Mouse (Mus musculus): ENCODE data around the gene Kcnj5. TPM values are rescaled to one million over a fixed set of nuclear protein-coding genes. Genes with fewer than 3 reads are reported as not detected.
A peak's percentile ranks its signal among the peaks of the same experiment; 100 is the strongest.

Gene Kcnj5
- total RNA-seq, 1 experiment, result 0.13 TPM

- no peak overlapping the region for H3K4me3 ChIP-seq (ENCODE audit: insufficient read depth in 1 of 2, low read depth in 1 of 2, low read length in 2 of 2, poor library complexity in 1 of 2, severe bottlenecking in 1 of 2)
- no peaks in the 10 kb centered on the region for H3K4me1 ChIP-seq (ENCODE audit: control insufficient read depth in 2 of 2, insufficient read depth in 2 of 2, low read length in 2 of 2, poor library complexity in 1 of 2)
- in situ Hi-C loops (cut with MboI; ENCODE audit: low sequenced_read_pairs in 2 of 2, unreplicated experiment in 2 of 2), result loop anchor here in 1 of 2 experiments (10.0 kb wide), 1 partner anchor 73 kb away; the partner anchor contains the start of gene Kcnj5
- no peaks in the 10 kb centered on the region for H3K36me3 ChIP-seq (ENCODE audit: control insufficient read depth, insufficient read depth, low read length, poor library complexity, severe bottlenecking)
- H3K9me3 ChIP-seq (ENCODE audit: control insufficient read depth, insufficient read depth, low read depth, low read length), result no peaks in the 10 kb centered on the region
- H3K27ac ChIP-seq (ENCODE audit: insufficient read depth, low read depth, low read length, poor library complexity, severe bottlenecking), result no peak overlapping the region
- no peak overlapping the region for H3K9ac ChIP-seq (ENCODE audit: insufficient read depth, low read depth, low read length, poor library complexity, severe bottlenecking)
- TF ChIP-seq ZC3H11A (IDR thresholded peaks at IDR 0.05; ENCODE audit: borderline replicate concordance, low read depth, low read length) (peak; percentile 83), MAFK (IDR thresholded peaks at IDR 0.05; ENCODE audit: insufficient read depth, low read depth, low read length) (no peak)
- peak; percentile 70 for DNase-seq (ENCODE audit: low read depth, low spot score)
Observed at GRCm38 (mm10) chr9:32271896-32272444, 72.2 kb downstream of the Kcnj5 start.

Other genes with a start within 250 kb of the Kcnj5 start
- gene Arhgap32, start 228.2 kb downstream of the Kcnj5 start, total RNA-seq (2012; rRNA removed), result 12.4 and 13.9 TPM in 2 replicates
- not detected in 2 replicates for gene Kcnj1, start 28.1 kb upstream of the Kcnj5 start, total RNA-seq (2012; rRNA removed)
- 0.16 and 0.40 TPM in 2 replicates for gene Fli1, start 198.5 kb upstream of the Kcnj5 start, total RNA-seq (2012; rRNA removed)

All from ES-E14 (cell line).